ENCODE assay signal across 20 mouse cellular contexts in the genomic region with DNA sequence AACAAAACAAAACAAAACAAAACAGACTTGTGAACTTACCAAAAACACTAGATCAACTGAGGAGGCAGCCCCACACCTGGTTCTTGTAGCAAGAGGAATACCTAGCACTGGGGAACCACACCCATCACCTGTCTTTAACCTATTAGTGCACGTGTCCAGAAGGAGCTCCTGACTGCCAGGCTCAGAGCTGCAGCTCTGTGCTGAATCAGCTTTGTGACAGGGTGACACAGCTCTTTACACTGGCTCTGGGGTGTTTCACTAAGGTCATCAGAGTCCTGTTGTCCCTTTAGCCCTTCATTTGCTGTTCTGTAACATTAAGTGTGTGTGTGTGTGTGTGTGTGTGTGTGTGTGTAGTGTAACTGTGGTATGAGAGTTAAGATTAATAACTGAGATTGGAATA. TPM values are rescaled to one million over a fixed set of nuclear protein-coding genes. Genes with fewer than 3 reads are reported as not detected.
DNase-seq lines count a peak whose midpoint lies in the region; ATAC-seq and TF ChIP-seq lines count a peak whose summit lies in the region.
"Had no signal": no experiment of that assay in that cellular context is flagged by ENCODE, and none has a peak within 500 bp of the region (broad histone marks: within the 10 kb centered on the region; RNA-seq: fewer than 3 reads in every experiment).

No protein-coding gene starts in this region.

- no peak overlapping the region for H3K4me3 ChIP-seq in kidney, postnatal 0 days (replicated peaks; ENCODE audit: low read depth, low read length)
- no peak overlapping the region for H3K4me3 ChIP-seq in kidney, embryonic 16.5 days (ENCODE audit: low read length)
- H3K4me3 ChIP-seq in intestine, embryonic 16.5 days (ENCODE audit: low read length), result no peak overlapping the region
- H3K4me3 ChIP-seq: embryonic facial prominence, embryonic 10.5 days; forebrain, embryonic 13.5 days; heart, embryonic 12.5 days; hindbrain, embryonic 10.5 days had no signal

- no peak overlapping the region for H3K4me2 ChIP-seq in kidney, postnatal 0 days (ENCODE audit: low read length)
- H3K4me2 ChIP-seq in kidney, embryonic 16.5 days (replicated peaks; ENCODE audit: low read depth, low read length), result no peak overlapping the region
- H3K4me2 ChIP-seq in intestine, embryonic 16.5 days (ENCODE audit: low read depth, low read length), result no peak overlapping the region
- H3K4me2 ChIP-seq: forebrain, embryonic 13.5 days; heart, embryonic 12.5 days; hindbrain, embryonic 14.5 days had no signal

- no peak overlapping the region for H3K9ac ChIP-seq in kidney, postnatal 0 days (ENCODE audit: low read depth, low read length)
- no peak overlapping the region for H3K9ac ChIP-seq in kidney, embryonic 16.5 days (replicated peaks; ENCODE audit: low read length)
- H3K9ac ChIP-seq in intestine, embryonic 16.5 days (ENCODE audit: low read depth, low read length), result no peak overlapping the region
- H3K9ac ChIP-seq: forebrain, embryonic 13.5 days; forebrain, postnatal 0 days; heart, embryonic 12.5 days; hindbrain, embryonic 14.5 days had no signal

- ATAC-seq in kidney, postnatal 0 days (replicated peaks; ENCODE audit: low FRiP score, low read depth), result 0 out of 2 replicates have a peak, but pooled peaks have one; percentile 38
- no peak for ATAC-seq in kidney, embryonic 16.5 days (ENCODE audit: low FRiP score, low TSS enrichment)
- 0 out of 2 replicates have a peak, but pooled peaks have one; percentile 36 for ATAC-seq in intestine, embryonic 16.5 days
- ATAC-seq: activated CD4-positive, CD25-positive, alpha-beta regulatory T cell, adult 4 months; forebrain, embryonic 13.5 days; forebrain, postnatal 0 days; Patski had no signal

- H3K4me1 ChIP-seq in kidney, postnatal 0 days (replicated peaks; ENCODE audit: insufficient read depth, low read length), result peaks cover 10% of the 10 kb centered on the region
- peaks cover 9% of the 10 kb centered on the region; the same call in 1 of the 2 replicates for H3K4me1 ChIP-seq in kidney, embryonic 16.5 days (ENCODE audit: insufficient read depth, low read length)
- peaks cover 6% of the 10 kb centered on the region for H3K4me1 ChIP-seq in intestine, embryonic 16.5 days (ENCODE audit: control insufficient read depth, insufficient read depth, low read length)

- no peaks in the 10 kb centered on the region for H3K9me3 ChIP-seq in kidney, postnatal 0 days (replicated peaks; ENCODE audit: low read length)
- H3K9me3 ChIP-seq in kidney, embryonic 16.5 days (ENCODE audit: low read length), result no peaks in the 10 kb centered on the region
- no peaks in the 10 kb centered on the region for H3K9me3 ChIP-seq in intestine, embryonic 16.5 days (ENCODE audit: control insufficient read depth, low read length)
- H3K9me3 ChIP-seq: embryonic facial prominence, embryonic 10.5 days; forebrain, embryonic 13.5 days; heart, embryonic 12.5 days; hindbrain, embryonic 10.5 days had no signal

- no peaks in the 10 kb centered on the region for H3K27me3 ChIP-seq in kidney, postnatal 0 days (ENCODE audit: insufficient read depth, low read length)
- no peaks in the 10 kb centered on the region for H3K27me3 ChIP-seq in kidney, embryonic 16.5 days (ENCODE audit: insufficient read depth, low read length)
- no peaks in the 10 kb centered on the region for H3K27me3 ChIP-seq in intestine, embryonic 16.5 days (replicated peaks; ENCODE audit: control insufficient read depth, insufficient read depth, low read length)
- H3K27me3 ChIP-seq: heart, embryonic 12.5 days; Patski had no signal

- WGBS in kidney, postnatal 0 days, result 41% methylated on average over 1 of the region's 1 CpGs
- WGBS in kidney, embryonic 16.5 days, result 43% methylated on average over 1 of the region's 1 CpGs
- 25% methylated on average over 1 of the region's 1 CpGs for WGBS in intestine, embryonic 16.5 days

- TF ChIP-seq CTCF in kidney, postnatal 0 days (IDR thresholded peaks at IDR 0.05; ENCODE audit: low read depth), result no peak

- no peak overlapping the region for H3K27ac ChIP-seq in kidney, postnatal 0 days
- H3K27ac ChIP-seq in kidney, embryonic 16.5 days (ENCODE audit: low read length), result no peak overlapping the region
- no peak overlapping the region for H3K27ac ChIP-seq in intestine, embryonic 16.5 days (ENCODE audit: low read length)
- H3K27ac ChIP-seq: embryonic facial prominence, embryonic 10.5 days; forebrain, embryonic 13.5 days; hindbrain, embryonic 10.5 days; hindbrain, embryonic 14.5 days had no signal

- H3K36me3 ChIP-seq in kidney, postnatal 0 days (ENCODE audit: insufficient read depth, low read length), result no peaks in the 10 kb centered on the region
- no peaks in the 10 kb centered on the region for H3K36me3 ChIP-seq in kidney, embryonic 16.5 days (ENCODE audit: insufficient read depth, low read length)
- no peaks in the 10 kb centered on the region for H3K36me3 ChIP-seq in intestine, embryonic 16.5 days (ENCODE audit: control insufficient read depth, insufficient read depth, low read length)
- H3K36me3 ChIP-seq: embryonic facial prominence, embryonic 10.5 days; heart, embryonic 12.5 days; hindbrain, embryonic 10.5 days had no signal

- DNase-seq in kidney, postnatal 0 days (ENCODE audit: low spot score), result no peak
- DNase-seq in kidney, postnatal 25 days, result peak; percentile 35 to 68
- no peak for DNase-seq in cerebellum, postnatal 36 days
- no peak for DNase-seq in retina, embryonic 14.5 days (ENCODE audit: low spot score)
- DNase-seq in urinary bladder, postnatal 36 days (ENCODE audit: low spot score in 2 of 2), result no peak
- DNase-seq: adrenal gland, postnatal 14 days; B cell, adult 2 months; cerebellum, adult 18-20 months; cerebellum, adult 9-11 months; forebrain, postnatal 0 days; gastrocnemius, postnatal 14 days had no signal

RNA-seq across cellular contexts. Expression of a gene that starts 9.1 kb away (rescaled TPM):
- polyA plus RNA-seq in kidney, postnatal 0 days (2015; fragmentation: Nextera tagmentation; extraction: Ambion mirVana), result 9.9 and 10.6 TPM in 2 replicates
- polyA plus RNA-seq in kidney, embryonic 16.5 days (2015; fragmentation: Nextera tagmentation; extraction: Ambion mirVana), result 10.1 and 11.4 TPM in 2 replicates
- polyA plus RNA-seq in intestine, embryonic 16.5 days (2015; fragmentation: Nextera tagmentation; extraction: Ambion mirVana), result 5.4 and 5.8 TPM in 2 replicates
- polyA plus RNA-seq: activated CD4-positive, CD25-positive, alpha-beta regulatory T cell, adult 4 months; Patski had no signal

RNA-seq across cellular contexts. Expression of a gene that starts 21.8 kb away (rescaled TPM):
- polyA plus RNA-seq in kidney, postnatal 0 days (2015; fragmentation: Nextera tagmentation; extraction: Ambion mirVana), result 26.9 and 27.5 TPM in 2 replicates
- 32.1 and 36.7 TPM in 2 replicates for polyA plus RNA-seq in kidney, embryonic 16.5 days (2015; fragmentation: Nextera tagmentation; extraction: Ambion mirVana)
- polyA plus RNA-seq in intestine, embryonic 16.5 days (2015; fragmentation: Nextera tagmentation; extraction: Ambion mirVana), result 24.7 and 26.6 TPM in 2 replicates

Comparison
In these comparisons a context has a peak if more than half of its experiments do, and no peak if none do; other contexts are left out.
1. DNase-seq: peak in kidney, postnatal 25 days (2 of 2); none in kidney, postnatal 0 days (single experiment), cerebellum, postnatal 36 days (0 of 2), retina, embryonic 14.5 days (single experiment) and urinary bladder, postnatal 36 days (0 of 2).